Mouse (Mus musculus): ENCODE results near the gene Fgfr2. TPM values are rescaled to one million over a fixed set of nuclear protein-coding genes. Genes with fewer than 3 reads are reported as not detected.

The Fgfr2 gene
- polyA plus RNA-seq, 1 experiment from 2014 or later: 24.9 TPM

- H3K27me3 ChIP-seq (ENCODE audit: control insufficient read depth, insufficient read depth, low read length): no peaks in the 10 kb centered on the region
- H3K9me3 ChIP-seq (replicated peaks; ENCODE audit: control insufficient read depth, low read length): no peaks in the 10 kb centered on the region
- WGBS (ENCODE audit: insufficient replicate concordance): 57% methylated on average over 6 of the region's 6 CpGs
- H3K4me3 ChIP-seq (ENCODE audit: low read depth, low read length): no peak overlapping the region
- H3K27ac ChIP-seq (ENCODE audit: low read depth, low read length): no peak overlapping the region
- no peak overlapping the region for H3K9ac ChIP-seq (ENCODE audit: low read depth, low read length)
- 0 out of 2 replicates have a peak, but pooled peaks cover 2% of the 10 kb centered on the region for H3K36me3 ChIP-seq (ENCODE audit: control insufficient read depth, insufficient read depth, low read length)
- no peak for ATAC-seq (replicated peaks; ENCODE audit: insufficient number of reproducible peaks, low FRiP score, low TSS enrichment)
- H3K4me1 ChIP-seq (ENCODE audit: control insufficient read depth, insufficient read depth, low read length): peaks cover 15% of the 10 kb centered on the region
- no peak overlapping the region for H3K4me2 ChIP-seq
Measured at GRCm38 (mm10) chr7:132263186-132263585, 860.0 kb downstream of the Fgfr2 start.

GRCm38 (mm10) chr7:132262696-132263095 lies 860.5 kb downstream of the Fgfr2 start:
- ATAC-seq (replicated peaks; ENCODE audit: insufficient number of reproducible peaks, low FRiP score, low TSS enrichment): no peak
- Histone ChIP-seq H3K4me1 (ENCODE audit: control insufficient read depth, insufficient read depth, low read length) (peaks cover 15% of the 10 kb centered on the region), H3K36me3 (ENCODE audit: control insufficient read depth, insufficient read depth, low read length) (0 out of 2 replicates have a peak, but pooled peaks cover 2% of the 10 kb centered on the region), H3K27me3 (ENCODE audit: control insufficient read depth, insufficient read depth, low read length) (no peaks in the 10 kb centered on the region), H3K4me3 (ENCODE audit: low read depth, low read length) (no peak overlapping the region), H3K9ac (ENCODE audit: low read depth, low read length) (no peak overlapping the region), H3K27ac (ENCODE audit: low read depth, low read length) (no peak overlapping the region), H3K9me3 (replicated peaks; ENCODE audit: control insufficient read depth, low read length) (no peaks in the 10 kb centered on the region), H3K4me2 (no peak overlapping the region)
- WGBS (ENCODE audit: insufficient replicate concordance): 13% methylated on average over 6 of the region's 6 CpGs

GRCm38 (mm10) chr7:132261885-132262284 lies 861.3 kb downstream of the Fgfr2 start:
- ATAC-seq (replicated peaks; ENCODE audit: insufficient number of reproducible peaks, low FRiP score, low TSS enrichment): 0 out of 2 replicates have a peak, but pooled peaks have one; percentile 31
- WGBS (ENCODE audit: insufficient replicate concordance): 32% methylated on average over 3 of the region's 3 CpGs
- no peak overlapping the region for H3K27ac ChIP-seq (ENCODE audit: low read depth, low read length)
- H3K9me3 ChIP-seq (replicated peaks; ENCODE audit: control insufficient read depth, low read length): no peaks in the 10 kb centered on the region
- no peak overlapping the region for H3K4me3 ChIP-seq (ENCODE audit: low read depth, low read length)
- peaks cover 15% of the 10 kb centered on the region for H3K4me1 ChIP-seq (ENCODE audit: control insufficient read depth, insufficient read depth, low read length)
- H3K4me2 ChIP-seq: no peak overlapping the region
- H3K9ac ChIP-seq (ENCODE audit: low read depth, low read length): no peak overlapping the region
- no peaks in the 10 kb centered on the region for H3K27me3 ChIP-seq (ENCODE audit: control insufficient read depth, insufficient read depth, low read length)
- H3K36me3 ChIP-seq (ENCODE audit: control insufficient read depth, insufficient read depth, low read length): 0 out of 2 replicates have a peak, but pooled peaks cover 2% of the 10 kb centered on the region

GRCm38 (mm10) chr7:132260632-132261031 lies 862.5 kb downstream of the Fgfr2 start:
- H3K27ac ChIP-seq (ENCODE audit: low read depth, low read length): no peak overlapping the region
- H3K4me1 ChIP-seq (ENCODE audit: control insufficient read depth, insufficient read depth, low read length): peaks cover 15% of the 10 kb centered on the region
- ATAC-seq (replicated peaks; ENCODE audit: insufficient number of reproducible peaks, low FRiP score, low TSS enrichment): no peak
- no peaks in the 10 kb centered on the region for H3K9me3 ChIP-seq (replicated peaks; ENCODE audit: control insufficient read depth, low read length)
- H3K36me3 ChIP-seq (ENCODE audit: control insufficient read depth, insufficient read depth, low read length): 0 out of 2 replicates have a peak, but pooled peaks cover 2% of the 10 kb centered on the region
- no peak overlapping the region for H3K4me2 ChIP-seq
- 69% methylated on average over 5 of the region's 5 CpGs for WGBS (ENCODE audit: insufficient replicate concordance)
- H3K27me3 ChIP-seq (ENCODE audit: control insufficient read depth, insufficient read depth, low read length): no peaks in the 10 kb centered on the region
- H3K9ac ChIP-seq (ENCODE audit: low read depth, low read length): no peak overlapping the region
- no peak overlapping the region for H3K4me3 ChIP-seq (ENCODE audit: low read depth, low read length)

GRCm38 (mm10) chr7:132258817-132259216 lies 864.3 kb downstream of the Fgfr2 start:
- H3K4me3 ChIP-seq (ENCODE audit: low read depth, low read length): no peak overlapping the region
- 36% methylated on average over 7 of the region's 7 CpGs for WGBS (ENCODE audit: insufficient replicate concordance)
- H3K27ac ChIP-seq (ENCODE audit: low read depth, low read length): no peak overlapping the region
- ATAC-seq (replicated peaks; ENCODE audit: insufficient number of reproducible peaks, low FRiP score, low TSS enrichment): no peak
- no peak overlapping the region for H3K4me2 ChIP-seq
- peaks cover 10% of the 10 kb centered on the region; the same call in 1 of the 2 replicates for H3K4me1 ChIP-seq (ENCODE audit: control insufficient read depth, insufficient read depth, low read length)
- 0 out of 2 replicates have a peak, but pooled peaks cover 2% of the 10 kb centered on the region for H3K36me3 ChIP-seq (ENCODE audit: control insufficient read depth, insufficient read depth, low read length)
- no peaks in the 10 kb centered on the region for H3K9me3 ChIP-seq (replicated peaks; ENCODE audit: control insufficient read depth, low read length)
- no peak overlapping the region for H3K9ac ChIP-seq (ENCODE audit: low read depth, low read length)
- H3K27me3 ChIP-seq (ENCODE audit: control insufficient read depth, insufficient read depth, low read length): no peaks in the 10 kb centered on the region

- H3K4me3 ChIP-seq (ENCODE audit: low read depth, low read length): no peak overlapping the region
- H3K9ac ChIP-seq (ENCODE audit: low read depth, low read length): no peak overlapping the region
- no peaks in the 10 kb centered on the region for H3K9me3 ChIP-seq (replicated peaks; ENCODE audit: control insufficient read depth, low read length)
- WGBS (ENCODE audit: insufficient replicate concordance): 71% methylated on average over 5 of the region's 5 CpGs
- ATAC-seq (replicated peaks; ENCODE audit: insufficient number of reproducible peaks, low FRiP score, low TSS enrichment): no peak
- H3K27ac ChIP-seq (ENCODE audit: low read depth, low read length): no peak overlapping the region
- 0 out of 2 replicates have a peak, but pooled peaks cover 2% of the 10 kb centered on the region for H3K36me3 ChIP-seq (ENCODE audit: control insufficient read depth, insufficient read depth, low read length)
- H3K4me2 ChIP-seq: no peak overlapping the region
- H3K4me1 ChIP-seq (ENCODE audit: control insufficient read depth, insufficient read depth, low read length): peaks cover 7% of the 10 kb centered on the region; the same call in 1 of the 2 replicates
- H3K27me3 ChIP-seq (ENCODE audit: control insufficient read depth, insufficient read depth, low read length): no peaks in the 10 kb centered on the region
Measured at GRCm38 (mm10) chr7:132258216-132258615, 864.9 kb downstream of the Fgfr2 start.

GRCm38 (mm10) chr7:132253513-132253912 lies 869.6 kb downstream of the Fgfr2 start:
- Histone ChIP-seq H3K27me3 (ENCODE audit: control insufficient read depth, insufficient read depth, low read length) (no peaks in the 10 kb centered on the region), H3K27ac (ENCODE audit: low read depth, low read length) (no peak overlapping the region), H3K36me3 (ENCODE audit: control insufficient read depth, insufficient read depth, low read length) (no peaks in the 10 kb centered on the region), H3K9me3 (replicated peaks; ENCODE audit: control insufficient read depth, low read length) (no peaks in the 10 kb centered on the region), H3K4me2 (no peak overlapping the region), H3K9ac (ENCODE audit: low read depth, low read length) (no peak overlapping the region), H3K4me1 (ENCODE audit: control insufficient read depth, insufficient read depth, low read length) (no peaks in the 10 kb centered on the region), H3K4me3 (ENCODE audit: low read depth, low read length) (no peak overlapping the region)
- 81% methylated on average over 5 of the region's 5 CpGs for whole genome bisulfite sequencing (ENCODE audit: insufficient replicate concordance)
- no peak for ATAC-seq (replicated peaks; ENCODE audit: insufficient number of reproducible peaks, low FRiP score, low TSS enrichment)

- no peaks in the 10 kb centered on the region for H3K4me1 ChIP-seq (ENCODE audit: control insufficient read depth, insufficient read depth, low read length)
- no peak overlapping the region for H3K4me3 ChIP-seq (ENCODE audit: low read depth, low read length)
- no peaks in the 10 kb centered on the region for H3K27me3 ChIP-seq (ENCODE audit: control insufficient read depth, insufficient read depth, low read length)
- 86% methylated on average over 4 of the region's 4 CpGs for WGBS (ENCODE audit: insufficient replicate concordance)
- H3K9me3 ChIP-seq (replicated peaks; ENCODE audit: control insufficient read depth, low read length): no peaks in the 10 kb centered on the region
- no peak overlapping the region for H3K4me2 ChIP-seq
- no peaks in the 10 kb centered on the region for H3K36me3 ChIP-seq (ENCODE audit: control insufficient read depth, insufficient read depth, low read length)
- no peak for ATAC-seq (replicated peaks; ENCODE audit: insufficient number of reproducible peaks, low FRiP score, low TSS enrichment)
- H3K27ac ChIP-seq (ENCODE audit: low read depth, low read length): no peak overlapping the region
- H3K9ac ChIP-seq (ENCODE audit: low read depth, low read length): no peak overlapping the region
Measured at GRCm38 (mm10) chr7:132253078-132253477, 870.1 kb downstream of the Fgfr2 start.

- peaks cover 2% of the 10 kb centered on the region; the same call in 1 of the 2 replicates for H3K4me1 ChIP-seq (ENCODE audit: control insufficient read depth, insufficient read depth, low read length)
Measured at GRCm38 (mm10) chr7:132249563-132250119, 873.5 kb downstream of the Fgfr2 start.

More at GRCm38 (mm10) chr7:132249563-132250119, 873.5 kb downstream of the Fgfr2 start:
- H3K27ac ChIP-seq (ENCODE audit: low read depth, low read length): no peak overlapping the region
- WGBS (ENCODE audit: insufficient replicate concordance): 43% methylated on average over 10 of the region's 10 CpGs
- H3K27me3 ChIP-seq (ENCODE audit: control insufficient read depth, insufficient read depth, low read length): no peaks in the 10 kb centered on the region
- no peak for ATAC-seq (replicated peaks; ENCODE audit: insufficient number of reproducible peaks, low FRiP score, low TSS enrichment)
- no peak overlapping the region for H3K9ac ChIP-seq (ENCODE audit: low read depth, low read length)
- no peaks in the 10 kb centered on the region for H3K9me3 ChIP-seq (replicated peaks; ENCODE audit: control insufficient read depth, low read length)
- H3K36me3 ChIP-seq (ENCODE audit: control insufficient read depth, insufficient read depth, low read length): no peaks in the 10 kb centered on the region
- H3K4me3 ChIP-seq (ENCODE audit: low read depth, low read length): no peak overlapping the region
- H3K4me2 ChIP-seq: no peak overlapping the region

Data from heart, embryonic 11.5 days (tissue).